Mouse (Mus musculus): ENCODE results near the gene Slc28a1. TPM values are rescaled to one million over a fixed set of nuclear protein-coding genes. Genes with fewer than 3 reads are reported as not detected.

The Slc28a1 gene
- not detected for total RNA-seq (2021)

- DNase-seq: no peak
These were observed at the start of gene Slc28a1 for GRCm38 (mm10) chr7:81114555-81114954. Gene Slc28a1, plus strand, starts transcription at chr7:81114799.

DNA sequence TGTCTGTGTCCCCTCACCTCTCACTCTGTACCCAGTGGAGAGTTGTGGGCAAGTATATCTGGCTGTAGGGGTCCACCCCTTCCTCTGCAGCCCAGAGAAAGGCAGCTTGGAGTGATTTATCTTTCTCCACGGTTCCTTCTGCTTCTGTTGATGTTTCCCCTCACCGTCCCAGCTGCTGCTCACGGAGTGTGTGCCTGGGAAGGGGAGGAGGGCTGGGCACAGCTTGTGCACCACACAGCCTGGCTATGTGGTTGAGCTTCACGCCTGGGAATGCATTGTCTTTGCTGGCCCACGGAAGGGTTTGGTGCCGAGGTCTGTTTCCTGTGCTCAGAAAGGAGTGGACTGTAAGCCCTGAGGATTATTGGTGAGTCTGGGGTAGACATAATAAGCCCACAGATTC is 47.9 kb upstream of the Slc28a1 start:
- no peak for DNase-seq

DNA sequence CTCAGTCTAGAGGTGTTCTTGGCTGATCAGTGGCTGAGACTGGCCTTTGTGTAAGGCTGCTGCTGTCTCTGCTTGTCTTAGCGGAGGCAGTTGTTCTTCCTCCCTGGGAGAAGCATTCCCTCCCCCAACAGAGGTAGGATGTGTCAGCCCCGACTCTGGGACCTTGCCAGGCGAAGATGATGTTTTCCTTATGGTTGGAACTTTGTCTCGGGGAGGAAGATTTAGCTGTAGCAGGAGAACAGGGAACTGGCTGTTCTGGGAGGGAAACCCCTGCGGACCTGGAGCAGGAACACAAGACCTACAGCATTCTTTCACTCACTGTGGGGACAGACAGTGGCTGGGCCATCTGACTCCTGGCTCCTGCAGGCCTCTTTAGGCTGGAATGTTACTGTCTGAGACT is 42.1 kb upstream of the Slc28a1 start:
- no peak for DNase-seq

DNA sequence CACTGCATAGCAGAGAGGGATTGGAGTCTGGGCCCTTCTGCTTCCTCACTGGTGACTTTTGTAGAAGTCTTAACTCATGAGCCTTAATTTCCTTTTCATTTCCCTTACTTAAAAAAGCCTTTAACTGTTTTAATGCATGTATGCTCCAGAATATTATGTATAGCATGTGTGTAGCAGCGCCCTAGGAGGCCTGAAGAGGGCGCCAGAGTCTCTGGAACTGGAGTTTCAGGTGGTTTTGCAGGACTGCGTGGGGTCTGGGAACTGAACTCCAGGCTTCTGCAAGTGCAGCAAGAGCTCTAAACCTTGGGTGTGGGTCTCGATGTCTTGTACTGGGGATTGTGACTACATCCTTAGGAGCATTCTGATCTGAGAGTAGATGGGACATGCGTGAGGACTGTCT is 41.3 kb upstream of the Slc28a1 start:
- DNase-seq: no peak

GRCm38 (mm10) chr7:81074546-81074945 is 40.1 kb upstream of the Slc28a1 start:
- no peak for DNase-seq

GRCm38 (mm10) chr7:81075299-81075698 is 39.3 kb upstream of the Slc28a1 start:
- DNase-seq: no peak

DNA sequence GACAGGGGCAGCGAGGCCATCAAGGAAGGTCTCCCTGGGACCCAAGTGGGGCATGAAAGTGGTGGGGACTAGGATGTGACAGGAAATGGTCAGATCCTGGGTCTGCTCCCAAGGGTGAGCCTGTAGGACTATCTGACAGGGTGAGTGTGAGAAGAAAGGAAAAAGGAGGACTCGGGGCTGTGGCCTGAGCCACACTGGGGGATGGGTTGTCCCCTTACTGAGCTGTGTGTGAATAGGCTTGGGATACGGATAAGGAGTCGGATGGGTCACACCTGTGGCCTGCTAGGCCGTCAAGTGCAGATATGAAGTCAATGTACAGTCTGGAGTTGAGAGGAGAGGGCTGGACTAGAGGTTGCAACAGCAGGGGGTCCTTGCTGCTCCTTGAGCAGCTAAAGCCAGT is 38.9 kb upstream of the Slc28a1 start:
- no peak for DNase-seq

DNA sequence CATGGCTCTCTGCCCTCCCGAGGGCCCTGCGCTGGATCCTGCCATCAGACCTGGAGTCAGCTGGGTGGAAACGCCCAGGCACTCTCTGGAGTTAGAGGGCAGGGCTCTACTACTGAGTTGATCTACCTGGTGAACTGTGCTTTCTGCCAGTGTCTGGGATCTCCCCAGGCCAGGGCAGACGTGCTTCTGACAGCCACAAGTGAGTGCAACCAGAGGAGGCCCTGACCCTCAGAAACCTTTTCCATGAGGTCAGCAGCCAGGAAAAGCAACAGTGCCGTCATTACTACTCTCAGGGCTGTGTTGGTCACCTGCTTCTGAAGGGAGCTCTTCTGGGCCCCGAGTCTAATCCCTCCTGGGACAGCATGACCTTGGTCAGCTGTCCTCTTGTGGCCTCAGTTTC is 37.6 kb upstream of the Slc28a1 start:
- DNase-seq: no peak

- no peak for DNase-seq
These were observed 35.9 kb upstream of the Slc28a1 start for GRCm38 (mm10) chr7:81078740-81079139.

DNA sequence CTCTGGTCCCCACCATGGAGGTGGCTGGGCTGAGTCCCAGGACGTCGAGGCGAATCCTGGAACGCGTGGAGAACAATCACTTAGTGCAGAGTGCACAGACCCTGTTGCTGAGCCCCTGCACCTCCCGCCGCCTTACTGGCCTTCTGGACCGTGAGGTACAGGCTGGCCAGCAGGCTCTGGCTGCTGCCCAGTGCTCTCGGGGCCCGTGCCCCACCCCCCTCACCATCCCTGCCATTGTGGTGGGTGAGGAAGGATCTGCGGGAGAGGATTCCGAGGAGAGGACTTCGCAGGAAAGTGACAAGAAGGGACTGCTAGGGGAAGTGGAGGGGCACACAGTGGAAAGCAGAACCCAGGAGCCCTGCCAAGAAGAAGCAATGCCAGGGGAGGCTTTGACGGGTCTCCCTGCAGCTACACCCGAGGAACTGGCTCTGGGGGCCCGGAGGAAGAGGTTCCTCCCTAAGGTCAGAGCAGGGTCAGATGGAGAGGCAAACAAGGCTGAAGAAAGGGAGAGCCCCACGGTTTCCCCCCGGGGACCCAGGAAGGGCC is 21.1 kb upstream of the Slc28a1 start:
- no peak for DNase-seq

DNA sequence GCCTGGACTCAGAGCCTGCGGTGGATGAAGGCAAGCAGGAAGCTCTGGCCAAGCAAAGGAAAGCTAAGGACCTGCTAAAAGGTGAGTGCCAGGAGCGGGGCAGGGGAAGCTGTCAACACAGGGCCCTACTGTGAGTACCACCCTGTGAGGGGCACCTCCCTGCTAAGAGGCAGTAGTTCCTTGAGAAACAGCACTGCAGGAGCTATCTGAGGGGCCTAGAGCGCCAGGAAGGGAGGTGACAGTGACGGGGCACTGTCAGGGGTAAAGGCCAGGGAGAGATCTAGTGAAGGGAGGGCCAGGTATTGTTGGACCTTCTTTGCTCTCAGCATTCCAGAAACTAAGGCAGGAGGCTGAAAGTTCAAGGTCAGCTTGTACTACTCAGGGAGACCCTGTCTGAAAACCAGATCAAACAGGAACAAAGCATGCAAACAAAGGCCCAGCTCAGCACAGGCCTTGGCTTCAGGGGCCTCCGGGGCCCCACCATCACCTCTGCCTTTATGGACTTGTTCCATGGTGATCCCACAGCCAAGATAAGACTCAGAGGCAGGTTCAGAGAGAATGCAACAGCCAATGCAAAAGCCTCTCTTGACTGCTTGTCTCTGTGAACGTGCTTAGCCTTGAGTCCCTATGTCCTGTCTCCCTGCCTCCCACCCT is 20.4 kb upstream of the Slc28a1 start:
- no peak for DNase-seq

GRCm38 (mm10) chr7:81100341-81100740 is 14.3 kb upstream of the Slc28a1 start:
- no peak for DNase-seq

DNA sequence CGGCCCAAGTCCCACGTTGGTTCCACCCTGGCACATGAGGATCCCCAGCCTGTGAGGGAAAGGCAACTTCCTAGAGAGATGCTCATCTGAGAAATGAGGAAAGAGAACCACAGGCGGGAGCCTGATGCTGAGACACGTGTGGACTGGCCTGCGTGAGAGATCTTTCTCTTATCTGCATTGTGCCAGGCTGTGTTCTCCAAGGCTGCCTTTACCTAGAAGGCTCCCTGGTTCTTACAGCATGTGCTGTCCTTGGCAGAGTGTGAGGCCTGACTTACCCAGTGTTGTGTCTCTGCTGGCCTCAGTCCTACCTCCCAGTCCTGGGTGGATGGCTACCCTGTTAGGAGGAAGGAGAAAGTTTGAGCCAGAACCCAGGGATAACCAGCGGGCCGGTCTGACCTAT is 11.7 kb upstream of the Slc28a1 start:
- no peak for DNase-seq

GRCm38 (mm10) chr7:81105525-81105924 is 9.1 kb upstream of the Slc28a1 start:
- DNase-seq: no peak

DNA sequence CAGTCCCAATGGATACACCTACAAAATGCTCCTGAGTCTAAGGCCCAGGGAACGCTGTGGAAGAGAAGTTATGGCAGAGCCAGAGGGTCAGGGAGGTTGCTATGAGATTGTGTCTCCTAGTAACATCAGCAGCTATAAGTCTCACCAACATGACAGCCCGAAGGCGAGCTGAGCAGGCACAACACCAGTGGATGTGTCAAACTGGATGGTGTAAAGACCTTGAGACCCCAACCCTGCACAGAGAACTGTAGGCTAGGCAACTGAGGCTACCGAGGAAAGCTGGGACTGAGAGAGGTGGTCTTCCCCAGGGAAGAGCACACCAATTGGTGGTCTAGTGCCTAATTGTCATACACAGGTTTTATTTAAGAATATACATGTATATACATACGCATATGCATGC is 6.4 kb upstream of the Slc28a1 start:
- DNase-seq: no peak

DNA sequence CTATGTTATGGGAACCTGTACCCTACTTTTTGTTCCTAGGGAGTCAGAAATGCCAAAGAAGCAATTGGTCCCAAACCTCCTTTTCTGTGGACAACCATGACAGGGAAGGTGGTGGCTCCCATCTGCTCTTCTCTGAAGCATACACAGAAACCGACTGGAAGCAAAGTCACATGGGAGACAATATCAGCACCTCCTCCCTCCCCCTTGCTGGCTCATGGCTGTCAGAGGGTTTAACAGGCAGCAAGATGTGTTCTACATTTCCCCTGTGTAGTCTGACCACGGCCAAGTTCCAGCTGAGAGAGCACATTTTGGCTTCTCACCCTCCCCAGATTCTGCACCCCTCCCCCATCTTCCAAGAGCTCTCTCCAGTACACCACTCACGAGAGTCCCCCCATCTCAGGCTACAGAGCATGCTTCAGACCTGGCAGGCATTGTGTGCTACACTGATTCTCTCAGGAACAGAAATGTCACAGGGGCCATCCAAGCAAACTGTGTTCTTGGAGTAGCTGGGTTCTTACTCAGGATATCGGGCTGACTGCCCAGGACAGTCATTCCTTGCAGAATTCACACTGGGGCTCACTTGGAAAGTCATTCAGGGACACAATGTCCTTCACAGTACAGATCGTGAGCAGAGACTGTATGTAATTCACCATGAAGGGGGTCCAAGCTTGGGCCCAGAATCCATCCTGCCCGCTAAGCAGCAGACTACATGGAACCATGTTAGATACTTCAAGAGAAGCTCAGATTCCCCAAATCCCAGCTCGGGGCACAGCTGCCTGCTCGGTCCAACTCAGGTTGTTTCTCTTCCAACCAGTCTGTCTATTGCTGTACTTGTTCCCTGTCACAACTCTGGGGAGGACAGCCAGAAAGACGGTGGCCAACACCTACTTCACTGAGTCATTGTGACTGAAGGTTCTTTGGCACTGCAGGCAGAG is 4.6 kb upstream of the Slc28a1 start:
- no peak for DNase-seq

DNA sequence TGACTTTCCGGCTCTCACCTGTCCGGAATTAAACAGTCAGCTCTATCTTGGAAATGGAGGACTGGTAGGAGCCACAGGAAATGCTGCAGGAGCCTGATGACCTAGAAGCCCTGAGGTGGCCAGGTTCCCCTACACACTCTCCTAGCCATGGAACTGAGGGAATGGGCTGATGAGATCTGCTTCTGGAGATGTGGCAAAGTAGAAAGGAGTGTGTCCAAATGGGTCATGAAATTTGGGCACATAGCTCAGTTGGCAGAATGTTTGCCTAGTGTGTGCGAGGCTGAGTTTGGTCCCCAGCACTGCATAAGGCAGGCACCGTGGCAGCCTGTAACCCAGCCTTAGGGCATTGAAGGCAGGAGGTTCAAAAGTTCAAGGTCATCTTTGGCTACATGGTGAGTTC is 3.8 kb upstream of the Slc28a1 start:
- no peak for DNase-seq

DNA sequence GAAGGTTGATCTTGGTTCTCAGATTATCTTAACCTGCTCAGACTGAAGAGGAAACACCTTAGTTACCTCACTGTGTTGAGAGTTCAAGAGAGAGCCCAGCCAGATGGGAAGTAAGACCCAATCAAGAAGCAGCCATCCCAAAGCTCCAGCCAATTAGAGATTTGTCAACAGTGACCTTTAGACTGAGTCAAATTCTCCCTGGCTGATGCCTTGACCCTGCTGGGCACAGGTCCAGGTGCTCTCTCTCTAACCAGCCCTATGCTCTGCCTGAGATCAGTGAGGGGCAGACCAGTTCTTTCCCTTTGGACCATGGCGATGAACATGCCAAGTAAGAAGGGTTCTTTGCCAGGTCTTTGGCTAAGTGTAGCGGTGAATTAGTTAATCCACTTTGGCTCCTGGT is 2.9 kb upstream of the Slc28a1 start:
- DNase-seq: no peak

GRCm38 (mm10) chr7:81112686-81113360 is 1.8 kb upstream of the Slc28a1 start:
- no peak for DNase-seq

DNA sequence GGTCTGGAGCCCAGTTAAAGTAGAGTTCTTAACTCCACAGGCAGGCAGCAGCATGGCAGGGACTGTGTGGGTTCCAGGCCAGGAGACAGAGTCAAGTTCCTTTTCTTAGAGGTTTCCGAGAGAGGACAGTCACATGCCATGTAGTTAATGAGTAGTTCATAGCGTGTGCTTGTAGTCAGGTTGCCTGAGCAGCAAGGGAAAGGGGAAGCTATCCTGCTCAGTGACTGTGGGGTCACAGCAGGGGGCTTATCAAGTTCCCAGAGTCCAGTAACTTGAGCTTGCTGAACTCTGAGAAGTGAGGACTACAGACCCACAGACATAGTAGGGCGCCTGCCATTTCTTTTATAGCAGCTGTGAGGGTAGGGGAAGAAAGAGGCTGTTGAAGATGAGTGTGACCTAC is 6.5 kb downstream of the Slc28a1 start:
- no peak for DNase-seq

DNA sequence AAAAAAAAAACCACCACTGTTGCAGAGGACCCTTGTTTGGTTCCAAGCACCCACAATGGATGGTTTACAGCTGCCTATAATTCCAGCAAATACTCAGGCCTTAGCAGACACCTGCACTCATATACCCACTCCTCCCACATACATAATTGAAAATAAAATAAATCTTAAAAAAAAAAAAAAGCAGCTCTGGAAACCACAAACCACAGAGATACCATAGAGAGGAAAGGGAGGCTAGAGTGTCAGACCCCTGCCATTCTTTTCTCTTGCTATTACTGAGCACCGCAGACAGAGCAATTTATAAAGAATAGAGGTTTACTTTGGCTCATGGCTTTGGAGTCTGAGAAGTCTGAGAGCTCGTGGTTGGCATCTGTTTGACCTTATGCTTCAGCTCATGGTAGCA is 8.2 kb downstream of the Slc28a1 start:
- DNase-seq: no peak

- DNase-seq: no peak
These were observed 9.0 kb downstream of the Slc28a1 start for GRCm38 (mm10) chr7:81123553-81123952.

DNA sequence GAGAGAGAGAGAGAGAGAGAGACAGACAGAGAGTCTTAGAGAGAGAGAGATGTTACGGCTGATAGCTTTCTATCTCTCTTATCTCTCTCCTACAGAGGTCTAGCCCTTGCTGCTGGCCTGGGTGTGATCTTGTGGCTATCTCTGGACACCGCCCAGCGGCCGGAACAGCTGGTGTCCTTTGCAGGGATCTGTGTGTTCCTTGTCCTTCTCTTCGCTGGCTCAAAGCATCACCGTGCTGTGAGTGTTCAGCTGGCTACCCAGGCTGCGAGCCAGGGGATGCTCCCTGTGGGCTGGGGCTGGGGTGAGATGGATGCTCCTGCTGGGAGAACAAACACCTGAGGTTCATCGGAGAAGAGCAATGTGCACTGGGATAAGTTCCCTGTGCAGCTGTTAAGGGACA is 10.2 kb downstream of the Slc28a1 start:
- DNase-seq: no peak

Data from layer of hippocampus, postnatal 36 days (tissue).